Mouse (Mus musculus): ENCODE results near the gene Tnfrsf8. TPM values are rescaled to one million over a fixed set of nuclear protein-coding genes. Genes with fewer than 3 reads are reported as not detected.

The Tnfrsf8 gene
- polyA plus RNA-seq, 1 experiment from 2014 or later, result 0.18 TPM

- no peak overlapping the region for H3K9ac ChIP-seq
- H3K27ac ChIP-seq, result no peak overlapping the region
- 94% methylated on average over 2 of the region's 2 CpGs for WGBS
- no peaks in the 10 kb centered on the region for H3K27me3 ChIP-seq
- no peak for ATAC-seq (replicated peaks; ENCODE audit: low FRiP score)
- H3K4me3 ChIP-seq (replicated peaks), result no peak overlapping the region
- no peaks in the 10 kb centered on the region for H3K36me3 ChIP-seq
- no peaks in the 10 kb centered on the region for H3K9me3 ChIP-seq (replicated peaks)
- no peaks in the 10 kb centered on the region for H3K4me1 ChIP-seq
- H3K4me2 ChIP-seq, result no peak overlapping the region
These were observed 36.7 kb downstream of the Tnfrsf8 start for GRCm38 (mm10) chr4:145278231-145278630.

GRCm38 (mm10) chr4:145276368-145277249 lies 38.4 kb downstream of the Tnfrsf8 start:
- no peaks in the 10 kb centered on the region for H3K4me1 ChIP-seq
- no peak overlapping the region for H3K27ac ChIP-seq
- no peak overlapping the region for H3K4me3 ChIP-seq (replicated peaks)
- 85% methylated on average over 6 of the region's 6 CpGs for WGBS
- no peak overlapping the region for H3K4me2 ChIP-seq
- ATAC-seq (replicated peaks; ENCODE audit: low FRiP score), result no peak
- no peaks in the 10 kb centered on the region for H3K36me3 ChIP-seq
- no peak overlapping the region for H3K9ac ChIP-seq
- H3K27me3 ChIP-seq, result no peaks in the 10 kb centered on the region
- no peaks in the 10 kb centered on the region for H3K9me3 ChIP-seq (replicated peaks)

- Histone ChIP-seq H3K36me3 (no peaks in the 10 kb centered on the region), H3K9ac (no peak overlapping the region), H3K27ac (no peak overlapping the region), H3K4me3 (replicated peaks) (no peak overlapping the region), H3K4me1 (no peaks in the 10 kb centered on the region), H3K27me3 (no peaks in the 10 kb centered on the region), H3K9me3 (replicated peaks) (no peaks in the 10 kb centered on the region), H3K4me2 (no peak overlapping the region)
- no peak for ATAC-seq (replicated peaks; ENCODE audit: low FRiP score)
- WGBS, result 93% methylated on average over 5 of the region's 5 CpGs
These were observed 40.1 kb downstream of the Tnfrsf8 start for GRCm38 (mm10) chr4:145274887-145275286.

GRCm38 (mm10) chr4:145273923-145274322 lies 41.0 kb downstream of the Tnfrsf8 start:
- Histone ChIP-seq H3K9ac (no peak overlapping the region), H3K4me3 (replicated peaks) (no peak overlapping the region), H3K36me3 (no peaks in the 10 kb centered on the region), H3K27ac (no peak overlapping the region), H3K4me1 (no peaks in the 10 kb centered on the region), H3K27me3 (no peaks in the 10 kb centered on the region), H3K9me3 (replicated peaks) (no peaks in the 10 kb centered on the region), H3K4me2 (no peak overlapping the region)
- WGBS, result 85% methylated on average over 5 of the region's 5 CpGs
- ATAC-seq (replicated peaks; ENCODE audit: low FRiP score), result no peak

- ATAC-seq (replicated peaks; ENCODE audit: low FRiP score), result no peak
- H3K9me3 ChIP-seq (replicated peaks), result no peaks in the 10 kb centered on the region
- H3K4me3 ChIP-seq (replicated peaks), result no peak overlapping the region
- WGBS, result 73% methylated on average over 1 of the region's 1 CpGs
- no peaks in the 10 kb centered on the region for H3K36me3 ChIP-seq
- H3K27me3 ChIP-seq, result no peaks in the 10 kb centered on the region
- no peak overlapping the region for H3K9ac ChIP-seq
- no peak overlapping the region for H3K4me2 ChIP-seq
- H3K27ac ChIP-seq, result no peak overlapping the region
- H3K4me1 ChIP-seq, result no peaks in the 10 kb centered on the region
These were observed 42.2 kb downstream of the Tnfrsf8 start for GRCm38 (mm10) chr4:145272763-145273162.

- Histone ChIP-seq H3K4me1 (no peaks in the 10 kb centered on the region; the same call in 1 of the 2 replicates), H3K4me3 (replicated peaks) (no peak overlapping the region), H3K9ac (no peak overlapping the region), H3K9me3 (replicated peaks) (no peaks in the 10 kb centered on the region), H3K36me3 (no peaks in the 10 kb centered on the region), H3K27me3 (no peaks in the 10 kb centered on the region), H3K27ac (no peak overlapping the region), H3K4me2 (no peak overlapping the region)
- ATAC-seq (replicated peaks; ENCODE audit: low FRiP score), result no peak
- WGBS, result 80% methylated on average over 4 of the region's 4 CpGs
These were observed 43.3 kb downstream of the Tnfrsf8 start for GRCm38 (mm10) chr4:145271634-145272033.

- no peaks in the 10 kb centered on the region; the same call in 1 of the 2 replicates for H3K4me1 ChIP-seq
- no peak overlapping the region for H3K4me2 ChIP-seq
- WGBS, result 88% methylated on average over 5 of the region's 5 CpGs
These were observed 44.8 kb downstream of the Tnfrsf8 start for GRCm38 (mm10) chr4:145270136-145270535.

GRCm38 (mm10) chr4:145267631-145268110 lies 47.3 kb downstream of the Tnfrsf8 start:
- no peak for ATAC-seq (replicated peaks; ENCODE audit: low FRiP score)
- 53% methylated on average over 4 of the region's 4 CpGs for WGBS

More at GRCm38 (mm10) chr4:145270136-145270535, 44.8 kb downstream of the Tnfrsf8 start:
- H3K9ac ChIP-seq, result no peak overlapping the region
- no peaks in the 10 kb centered on the region for H3K27me3 ChIP-seq
- no peak overlapping the region for H3K4me3 ChIP-seq (replicated peaks)
- no peaks in the 10 kb centered on the region for H3K9me3 ChIP-seq (replicated peaks)
- H3K27ac ChIP-seq, result no peak overlapping the region
- H3K36me3 ChIP-seq, result no peaks in the 10 kb centered on the region
- no peak for ATAC-seq (replicated peaks; ENCODE audit: low FRiP score)

GRCm38 (mm10) chr4:145266505-145266904 lies 48.5 kb downstream of the Tnfrsf8 start:
- no peaks in the 10 kb centered on the region for H3K36me3 ChIP-seq
- no peak overlapping the region for H3K27ac ChIP-seq
- no peak for ATAC-seq (replicated peaks; ENCODE audit: low FRiP score)
- H3K4me1 ChIP-seq, result peaks cover 2% of the 10 kb centered on the region; the same call in 1 of the 2 replicates
- no peaks in the 10 kb centered on the region for H3K9me3 ChIP-seq (replicated peaks)
- no peaks in the 10 kb centered on the region for H3K27me3 ChIP-seq
- WGBS, result 56% methylated on average over 4 of the region's 4 CpGs
- H3K4me3 ChIP-seq (replicated peaks), result no peak overlapping the region
- H3K4me2 ChIP-seq, result no peak overlapping the region
- no peak overlapping the region for H3K9ac ChIP-seq

More at GRCm38 (mm10) chr4:145267631-145268110, 47.3 kb downstream of the Tnfrsf8 start:
- no peaks in the 10 kb centered on the region for H3K9me3 ChIP-seq (replicated peaks)
- H3K27me3 ChIP-seq, result no peaks in the 10 kb centered on the region
- no peak overlapping the region for H3K4me3 ChIP-seq (replicated peaks)
- H3K4me2 ChIP-seq, result no peak overlapping the region
- H3K4me1 ChIP-seq, result peaks cover 2% of the 10 kb centered on the region; the same call in 1 of the 2 replicates
- no peak overlapping the region for H3K27ac ChIP-seq
- H3K9ac ChIP-seq, result no peak overlapping the region
- no peaks in the 10 kb centered on the region for H3K36me3 ChIP-seq

- no peak for ATAC-seq (replicated peaks; ENCODE audit: low FRiP score)
- no peak overlapping the region for H3K4me2 ChIP-seq
These were observed 50.2 kb downstream of the Tnfrsf8 start for GRCm38 (mm10) chr4:145264761-145265160.

GRCm38 (mm10) chr4:145263583-145263982 lies 51.4 kb downstream of the Tnfrsf8 start:
- no peaks in the 10 kb centered on the region for H3K27me3 ChIP-seq
- WGBS, result 94% methylated on average over 1 of the region's 1 CpGs

More at GRCm38 (mm10) chr4:145264761-145265160, 50.2 kb downstream of the Tnfrsf8 start:
- Histone ChIP-seq H3K9me3 (replicated peaks) (no peaks in the 10 kb centered on the region), H3K36me3 (no peaks in the 10 kb centered on the region), H3K9ac (no peak overlapping the region), H3K4me3 (replicated peaks) (no peak overlapping the region), H3K27ac (no peak overlapping the region), H3K27me3 (no peaks in the 10 kb centered on the region), H3K4me1 (peaks cover 2% of the 10 kb centered on the region; the same call in 1 of the 2 replicates)
- WGBS, result 6% methylated on average over 2 of the region's 2 CpGs

GRCm38 (mm10) chr4:145260802-145261201 lies 54.2 kb downstream of the Tnfrsf8 start:
- 61% methylated on average over 5 of the region's 5 CpGs for WGBS

More at GRCm38 (mm10) chr4:145263583-145263982, 51.4 kb downstream of the Tnfrsf8 start:
- Histone ChIP-seq H3K9me3 (replicated peaks) (no peaks in the 10 kb centered on the region), H3K4me1 (peaks cover 2% of the 10 kb centered on the region; the same call in 1 of the 2 replicates), H3K27ac (no peak overlapping the region), H3K36me3 (no peaks in the 10 kb centered on the region), H3K4me2 (no peak overlapping the region), H3K4me3 (replicated peaks) (no peak overlapping the region), H3K9ac (no peak overlapping the region)
- no peak for ATAC-seq (replicated peaks; ENCODE audit: low FRiP score)

More at GRCm38 (mm10) chr4:145260802-145261201, 54.2 kb downstream of the Tnfrsf8 start:
- no peak overlapping the region for H3K27ac ChIP-seq
- no peak for ATAC-seq (replicated peaks; ENCODE audit: low FRiP score)
- no peaks in the 10 kb centered on the region for H3K9me3 ChIP-seq (replicated peaks)
- H3K36me3 ChIP-seq, result no peaks in the 10 kb centered on the region
- H3K27me3 ChIP-seq, result no peaks in the 10 kb centered on the region
- H3K4me1 ChIP-seq, result 0 out of 2 replicates have a peak, but pooled peaks cover 2% of the 10 kb centered on the region
- H3K4me2 ChIP-seq, result no peak overlapping the region
- H3K4me3 ChIP-seq (replicated peaks), result no peak overlapping the region
- no peak overlapping the region for H3K9ac ChIP-seq
